Mouse (Mus musculus): ENCODE measurements around the gene Btf3l4. TPM values are rescaled to one million over a fixed set of nuclear protein-coding genes. Genes with fewer than 3 reads are reported as not detected.

The Btf3l4 gene
- total and polyA plus RNA-seq, 2 experiments from 2014 or later, result 89.6 to 152 TPM

DNA sequence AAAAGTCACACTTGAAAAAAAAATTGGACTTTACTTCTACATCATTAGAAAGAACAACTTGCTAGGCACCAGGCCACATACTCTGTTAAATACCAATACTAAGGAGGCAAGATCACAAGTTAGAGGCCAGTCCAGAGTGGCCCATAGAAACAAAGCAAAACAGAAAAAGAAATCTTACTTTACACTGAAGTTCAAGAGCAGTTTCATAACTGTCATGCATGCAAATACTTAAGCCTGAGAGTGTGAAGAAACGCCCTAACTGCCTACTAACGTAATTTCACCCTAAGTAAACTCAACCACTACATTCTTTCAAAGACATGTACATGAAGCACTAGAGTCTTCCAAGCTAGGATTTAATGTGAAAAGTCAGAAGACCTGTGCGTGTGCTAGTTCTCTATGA, 7.7 kb downstream of the Btf3l4 start:
- no peak overlapping the region for H3K27ac ChIP-seq
- 99% methylated on average over 3 of the region's 3 CpGs for WGBS
- TF ChIP-seq CTCF (IDR thresholded peaks at IDR 0.05; ENCODE audit: low read depth), result no peak

DNA sequence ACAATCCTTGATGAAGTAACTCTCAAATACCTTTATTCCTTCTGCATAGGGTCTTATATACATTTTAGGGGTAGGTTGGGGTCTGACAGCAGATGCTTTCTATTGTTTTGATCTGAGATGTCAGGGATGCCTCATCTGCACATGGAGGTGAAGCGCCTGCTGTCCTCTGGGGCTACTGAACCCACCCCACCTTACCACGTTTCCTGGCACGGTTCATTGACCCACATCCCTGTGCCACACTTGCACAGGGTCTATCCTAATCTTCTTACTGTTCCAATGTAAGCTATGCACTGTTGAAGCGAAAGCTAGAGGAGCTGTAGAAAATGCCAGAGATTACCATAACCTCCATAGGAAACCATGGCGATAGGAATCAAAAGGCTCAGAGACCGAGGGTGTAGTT, 21.9 kb downstream of the Btf3l4 start:
- ATAC-seq (peak; percentile 15; the same call in 1 of the 2 replicates), DNase-seq (ENCODE audit: low spot score) (no peak)
- no peaks in the 10 kb centered on the region for H3K9me3 ChIP-seq (ENCODE audit: low read length)
- H3K36me3 ChIP-seq (ENCODE audit: insufficient read depth, low read length), result no peaks in the 10 kb centered on the region
- no peaks in the 10 kb centered on the region for H3K4me1 ChIP-seq (ENCODE audit: insufficient read depth, low read length)
- 56% methylated on average over 6 of the region's 6 CpGs for WGBS
- no peak overlapping the region for H3K4me2 ChIP-seq (ENCODE audit: low read depth, low read length)
- no peak overlapping the region for H3K9ac ChIP-seq (replicated peaks; ENCODE audit: low read length)
- H3K27me3 ChIP-seq (ENCODE audit: insufficient read depth, low read length), result no peaks in the 10 kb centered on the region
- H3K27ac ChIP-seq, result no peak overlapping the region
- H3K4me3 ChIP-seq (ENCODE audit: low read length), result no peak overlapping the region
- no peak for TF ChIP-seq CTCF (IDR thresholded peaks at IDR 0.05; ENCODE audit: low read depth)

More for the DNA sequence above, 7.7 kb downstream of the Btf3l4 start:
- DNase-seq (ENCODE audit: low spot score) (no peak), ATAC-seq (no peak)
- Histone ChIP-seq H3K9ac (replicated peaks; ENCODE audit: low read length) (no peak overlapping the region), H3K4me3 (ENCODE audit: low read length) (no peak overlapping the region), H3K9me3 (ENCODE audit: low read length) (no peaks in the 10 kb centered on the region), H3K36me3 (ENCODE audit: insufficient read depth, low read length) (peaks cover 38% of the 10 kb centered on the region), H3K4me2 (ENCODE audit: low read depth, low read length) (no peak overlapping the region), H3K4me1 (ENCODE audit: insufficient read depth, low read length) (no peaks in the 10 kb centered on the region), H3K27me3 (ENCODE audit: insufficient read depth, low read length) (no peaks in the 10 kb centered on the region)

DNA sequence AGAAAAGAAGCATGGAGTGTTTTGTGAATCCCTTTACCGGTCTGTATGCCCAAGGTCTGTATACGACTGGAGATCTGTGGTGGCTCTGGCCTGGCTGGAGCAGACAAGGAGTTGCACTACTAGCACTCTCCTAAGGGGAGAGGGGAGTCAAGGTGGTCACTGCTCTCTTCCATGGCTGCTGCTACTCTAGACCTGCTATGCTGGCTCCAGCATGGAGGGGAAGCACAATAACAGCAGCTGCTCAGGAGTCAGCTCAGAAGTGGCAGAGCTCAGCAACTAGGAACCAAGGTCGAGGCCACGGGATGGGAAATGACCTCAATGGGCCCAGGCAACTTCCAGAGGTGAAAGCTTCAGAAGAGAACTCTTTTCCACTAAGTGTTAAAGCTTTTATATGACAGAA, 22.3 kb downstream of the Btf3l4 start:
- no peak for TF ChIP-seq CTCF (IDR thresholded peaks at IDR 0.05; ENCODE audit: low read depth)
- no peaks in the 10 kb centered on the region for H3K27me3 ChIP-seq (ENCODE audit: insufficient read depth, low read length)
- DNase-seq (ENCODE audit: low spot score) (no peak), ATAC-seq (peak; percentile 29; the same call in 1 of the 2 replicates)
- no peaks in the 10 kb centered on the region for H3K36me3 ChIP-seq (ENCODE audit: insufficient read depth, low read length)
- H3K9ac ChIP-seq (replicated peaks; ENCODE audit: low read length), result no peak overlapping the region
- no peaks in the 10 kb centered on the region for H3K9me3 ChIP-seq (ENCODE audit: low read length)
- no peak overlapping the region for H3K4me2 ChIP-seq (ENCODE audit: low read depth, low read length)
- H3K27ac ChIP-seq, result no peak overlapping the region
- WGBS, result 65% methylated on average over 4 of the region's 4 CpGs
- H3K4me3 ChIP-seq (ENCODE audit: low read length), result no peak overlapping the region
- H3K4me1 ChIP-seq (ENCODE audit: insufficient read depth, low read length), result no peaks in the 10 kb centered on the region

DNA sequence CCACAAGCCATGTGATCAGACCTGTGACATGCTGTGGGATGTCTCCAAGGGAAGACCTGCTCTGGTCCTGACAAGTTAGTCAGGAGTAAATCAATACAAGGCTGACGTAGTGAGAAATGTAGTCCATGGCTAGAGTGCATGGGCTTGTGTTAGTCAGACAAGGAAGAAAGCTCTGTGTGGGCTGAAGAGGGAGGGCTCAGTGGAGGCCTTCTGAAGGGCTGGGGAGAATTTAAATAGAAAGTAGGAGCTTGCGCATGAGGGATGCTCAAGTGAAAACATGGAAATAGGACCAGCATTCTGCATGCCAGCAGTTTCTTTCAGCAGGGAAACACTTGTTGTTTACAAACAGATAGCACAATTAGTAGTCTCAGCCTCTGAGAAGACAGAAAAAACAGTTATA, 29.9 kb downstream of the Btf3l4 start:
- no peak for DNase-seq (ENCODE audit: low spot score)
- WGBS, result 82% methylated on average over 2 of the region's 2 CpGs
- H3K27me3 ChIP-seq (ENCODE audit: insufficient read depth, low read length), result no peaks in the 10 kb centered on the region
- H3K36me3 ChIP-seq (ENCODE audit: insufficient read depth, low read length), result no peaks in the 10 kb centered on the region
- no peak for ATAC-seq
- no peak for TF ChIP-seq CTCF (IDR thresholded peaks at IDR 0.05; ENCODE audit: low read depth)
- no peaks in the 10 kb centered on the region for H3K4me1 ChIP-seq (ENCODE audit: insufficient read depth, low read length)
- no peak overlapping the region for H3K27ac ChIP-seq
- no peak overlapping the region for H3K9ac ChIP-seq (replicated peaks; ENCODE audit: low read length)
- no peaks in the 10 kb centered on the region for H3K9me3 ChIP-seq (ENCODE audit: low read length)
- no peak overlapping the region for H3K4me2 ChIP-seq (ENCODE audit: low read depth, low read length)
- H3K4me3 ChIP-seq (ENCODE audit: low read length), result no peak overlapping the region

GRCm38 (mm10) chr4:108798083-108798830, 35.2 kb downstream of the Btf3l4 start:
- TF ChIP-seq CTCF (IDR thresholded peaks at IDR 0.05; ENCODE audit: low read depth), result peak; percentile 71
- Histone ChIP-seq H3K4me1 (ENCODE audit: insufficient read depth, low read length) (no peaks in the 10 kb centered on the region), H3K4me2 (ENCODE audit: low read depth, low read length) (no peak overlapping the region), H3K9ac (replicated peaks; ENCODE audit: low read length) (no peak overlapping the region), H3K4me3 (ENCODE audit: low read length) (no peak overlapping the region), H3K9me3 (ENCODE audit: low read length) (no peaks in the 10 kb centered on the region), H3K36me3 (ENCODE audit: insufficient read depth, low read length) (no peaks in the 10 kb centered on the region), H3K27ac (no peak overlapping the region), H3K27me3 (ENCODE audit: insufficient read depth, low read length) (no peaks in the 10 kb centered on the region)
- peak; percentile 78 for DNase-seq (ENCODE audit: low spot score)
- WGBS, result 56% methylated on average over 2 of the region's 2 CpGs
- ATAC-seq, result no peak; the same call in 1 of the 2 replicates

DNA sequence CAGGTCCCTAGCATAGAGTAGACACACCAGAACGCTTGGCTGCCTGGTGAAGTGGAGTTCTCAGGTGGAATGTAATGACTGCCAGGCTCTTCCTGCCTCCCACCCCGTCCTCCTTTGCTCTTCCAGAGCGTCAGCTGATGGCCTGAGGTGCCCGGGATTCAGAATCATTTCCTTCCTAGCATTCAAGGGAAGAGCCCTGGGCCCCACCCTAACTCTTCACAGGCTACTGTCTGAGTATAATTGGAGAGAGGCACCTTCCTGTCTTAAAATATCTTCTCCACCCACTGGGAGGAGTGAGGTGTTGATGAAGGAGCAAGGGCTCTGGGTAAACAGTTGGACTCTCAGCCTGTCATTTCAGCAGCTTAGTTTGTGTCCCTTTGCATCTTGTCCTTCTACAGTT, 36.7 kb downstream of the Btf3l4 start:
- Histone ChIP-seq H3K4me3 (ENCODE audit: low read length) (no peak overlapping the region), H3K9ac (replicated peaks; ENCODE audit: low read length) (no peak overlapping the region), H3K9me3 (ENCODE audit: low read length) (no peaks in the 10 kb centered on the region), H3K27me3 (ENCODE audit: insufficient read depth, low read length) (no peaks in the 10 kb centered on the region), H3K36me3 (ENCODE audit: insufficient read depth, low read length) (no peaks in the 10 kb centered on the region), H3K4me1 (ENCODE audit: insufficient read depth, low read length) (no peaks in the 10 kb centered on the region), H3K27ac (no peak overlapping the region), H3K4me2 (ENCODE audit: low read depth, low read length) (no peak overlapping the region)
- DNase-seq (ENCODE audit: low spot score) (no peak), ATAC-seq (no peak)
- TF ChIP-seq CTCF (IDR thresholded peaks at IDR 0.05; ENCODE audit: low read depth), result no peak
- WGBS, result 57% methylated on average over 4 of the region's 4 CpGs

GRCm38 (mm10) chr4:108793941-108794340, 39.5 kb downstream of the Btf3l4 start:
- 57% methylated on average over 1 of the region's 1 CpGs for WGBS
- Histone ChIP-seq H3K36me3 (ENCODE audit: insufficient read depth, low read length) (no peaks in the 10 kb centered on the region), H3K4me1 (ENCODE audit: insufficient read depth, low read length) (no peaks in the 10 kb centered on the region), H3K27ac (no peak overlapping the region), H3K9ac (replicated peaks; ENCODE audit: low read length) (no peak overlapping the region), H3K9me3 (ENCODE audit: low read length) (no peaks in the 10 kb centered on the region), H3K4me2 (ENCODE audit: low read depth, low read length) (no peak overlapping the region), H3K27me3 (ENCODE audit: insufficient read depth, low read length) (no peaks in the 10 kb centered on the region), H3K4me3 (ENCODE audit: low read length) (no peak overlapping the region)
- ATAC-seq, result no peak
- DNase-seq (ENCODE audit: low spot score), result no peak
- TF ChIP-seq CTCF (IDR thresholded peaks at IDR 0.05; ENCODE audit: low read depth), result no peak

All from hindbrain, postnatal 0 days (tissue).